Mouse (Mus musculus) kidney, adult 2 months (tissue): ENCODE results near the gene Ttc28.

Source experiments
- CTCF ChIP-seq: fragments of 200-500 bp; conservative IDR thresholded peaks from 2 replicates; pipeline ENCODE4 v1.5.1; 2011; ENCODE audit warnings: low read depth, mild to moderate bottlenecking, control low read depth, low read length, moderate library complexity, mixed read lengths; ENCODE audit not compliant: insufficient read depth, insufficient read length
- POLR2A ChIP-seq: fragments of 200-500 bp; IDR thresholded peaks from one replicate; pipeline ENCODE4 v1.6.1; 2011; ENCODE audit warnings: low read depth, low read length, control low read depth

DNA sequence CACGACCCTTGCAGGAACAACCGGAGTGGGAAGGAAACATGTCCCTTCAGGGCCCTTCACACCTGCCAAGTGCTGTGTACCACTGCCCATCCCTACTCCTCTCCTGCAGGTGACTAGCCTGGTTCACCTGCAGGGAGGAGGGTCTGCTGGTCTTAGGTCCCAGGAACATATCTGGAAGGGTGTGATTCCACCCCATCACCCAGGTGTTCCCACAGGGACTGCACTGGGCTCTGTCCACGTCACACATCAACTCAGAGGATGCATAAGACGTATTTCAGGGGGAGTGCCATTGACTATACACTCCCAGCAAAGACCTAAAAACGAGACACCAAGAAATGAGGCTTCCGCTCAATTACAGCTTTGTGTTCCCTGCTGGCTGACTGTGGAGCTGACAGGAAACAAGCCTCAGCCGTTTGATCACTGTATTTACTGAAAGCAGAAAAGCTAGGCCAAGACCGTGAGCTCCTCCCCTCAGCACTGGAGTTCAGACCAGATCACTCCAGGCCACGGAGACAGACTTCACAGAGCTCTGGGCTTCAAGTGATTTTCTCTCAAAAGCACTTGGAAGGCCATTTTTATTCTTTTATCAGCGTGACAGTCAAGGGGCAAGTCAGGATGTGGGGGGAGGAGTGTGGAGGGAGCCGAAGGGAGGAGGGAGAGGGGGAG lies 383.1 kb downstream of the Ttc28 start:
- TF ChIP-seq CTCF (0 out of 2 replicates have a peak, but pooled peaks have one; percentile 12), POLR2A (no peak)
